Mouse (Mus musculus) G1E-ER4 (cell line): Measurements from ENCODE around the gene Trip12. TPM values are rescaled to one million over a fixed set of nuclear protein-coding genes. Genes with fewer than 3 reads are reported as not detected.

ENCODE experiments used
- GATA1 ChIP-seq: IDR thresholded peaks from one replicate; pipeline ENCODE4 v1.8.0; 2012; ENCODE audit warnings: low read length, inconsistent platforms
- polyA plus RNA-seq: library from polyadenylated mRNA; stranded (reverse); fragments of >175 nt; gene quantifications from 2 replicates; pipeline ENCODE4 v1.2.3, GENCODE M21; 2012

Gene Trip12
- polyA plus RNA-seq: 87.3 and 104 TPM in 2 replicates

GRCm38 (mm10) chr1:84840018-84840664 lies at the start of gene Trip12:
Trip12 (minus strand) TSS chr1:84840516.
- TF ChIP-seq GATA1: no peak

- no peak for TF ChIP-seq GATA1
These were observed 49.7 kb upstream of the Trip12 start for GRCm38 (mm10) chr1:84890005-84890393.

- no peak for TF ChIP-seq GATA1
These were observed 49.2 kb upstream of the Trip12 start for GRCm38 (mm10) chr1:84889330-84890004.

GRCm38 (mm10) chr1:84885921-84886320 lies 45.6 kb upstream of the Trip12 start:
- no peak for TF ChIP-seq GATA1

GRCm38 (mm10) chr1:84885174-84885573 lies 44.9 kb upstream of the Trip12 start:
- no peak for TF ChIP-seq GATA1

GRCm38 (mm10) chr1:84883889-84884288 lies 43.6 kb upstream of the Trip12 start:
- TF ChIP-seq GATA1: no peak

GRCm38 (mm10) chr1:84882937-84883336 lies 42.6 kb upstream of the Trip12 start:
- TF ChIP-seq GATA1: no peak

GRCm38 (mm10) chr1:84882066-84882532 lies 41.8 kb upstream of the Trip12 start:
- TF ChIP-seq GATA1: no peak

- no peak for TF ChIP-seq GATA1
These were observed 41.1 kb upstream of the Trip12 start for GRCm38 (mm10) chr1:84881248-84882065.

- TF ChIP-seq GATA1: no peak
These were observed 39.3 kb upstream of the Trip12 start for GRCm38 (mm10) chr1:84879571-84880120.

- no peak for TF ChIP-seq GATA1
These were observed 37.3 kb upstream of the Trip12 start for GRCm38 (mm10) chr1:84877590-84877989.

- no peak for TF ChIP-seq GATA1
These were observed 32.6 kb upstream of the Trip12 start for GRCm38 (mm10) chr1:84872939-84873338.

GRCm38 (mm10) chr1:84872105-84872504 lies 31.8 kb upstream of the Trip12 start:
- TF ChIP-seq GATA1: no peak

- no peak for TF ChIP-seq GATA1
These were observed 30.8 kb upstream of the Trip12 start for GRCm38 (mm10) chr1:84871131-84871530.

GRCm38 (mm10) chr1:84869498-84869897 lies 29.2 kb upstream of the Trip12 start:
- TF ChIP-seq GATA1: no peak

GRCm38 (mm10) chr1:84868841-84869240 lies 28.5 kb upstream of the Trip12 start:
- TF ChIP-seq GATA1: no peak
